Mouse (Mus musculus) stomach, embryonic 15.5 days (tissue): ENCODE measurements at regions not wholly inside any gene's neighbourhood (a gene's known extent, or its start where the extent isn't known, plus 50 kb on each side); places are given as distances from the start of the nearest gene placed in this dataset.

Experiments used
- ATAC-seq: fragments of 200-750 bp; cut with Nextera tagmentation; 2 replicates; pipeline ENCODE4 v1.8.0; 2017; ENCODE audit warnings: low read depth, moderate number of reproducible peaks, moderate TSS enrichment; ENCODE audit not compliant: insufficient read depth, low FRiP score
- H3K27ac ChIP-seq: fragments of 300-500 bp; sonication (generic); 2 replicates; pipeline ENCODE4 v1.5.1; 2015; ENCODE audit warnings: mild to moderate bottlenecking, inconsistent platforms
- H3K27me3 ChIP-seq: fragments of 300-500 bp; sonication (generic); replicated peaks from 2 replicates; pipeline ENCODE4 v1.6.1; 2015; ENCODE audit warnings: inconsistent platforms
- H3K36me3 ChIP-seq: fragments of 300-500 bp; sonication (generic); 2 replicates; pipeline ENCODE4 v1.6.1; 2015; ENCODE audit warnings: inconsistent platforms
- H3K4me1 ChIP-seq: fragments of 300-500 bp; sonication (generic); 2 replicates; pipeline ENCODE4 v1.6.1; 2015; ENCODE audit warnings: inconsistent platforms
- H3K4me2 ChIP-seq: fragments of 300-500 bp; sonication (generic); 2 replicates; pipeline ENCODE4 v1.6.1; 2015; ENCODE audit warnings: mild to moderate bottlenecking, inconsistent platforms
- H3K4me3 ChIP-seq: fragments of 300-500 bp; sonication (generic); replicated peaks from 2 replicates; pipeline ENCODE4 v1.5.1; 2015; ENCODE audit warnings: inconsistent platforms
- H3K9ac ChIP-seq: fragments of 300-500 bp; sonication (generic); 2 replicates; pipeline ENCODE4 v1.6.1; 2015; ENCODE audit warnings: inconsistent platforms
- H3K9me3 ChIP-seq: fragments of 300-500 bp; sonication (generic); 2 replicates; pipeline ENCODE4 v1.6.1; 2016; ENCODE audit warnings: inconsistent platforms
- WGBS: fragments of 180-500 bp; shearing (Covaris S2); methylation state at CpG from one replicate; pipeline ENCODE4 v1.1.7; 2015; 5-methylcytosine and 5-hydroxymethylcytosine counted together

- Histone ChIP-seq H3K36me3 (no peaks in the 10 kb centered on the region), H3K4me3 (no peak overlapping the region), H3K4me1 (no peaks in the 10 kb centered on the region), H3K9ac (no peak overlapping the region), H3K27ac (no peak overlapping the region), H3K4me2 (no peak overlapping the region), H3K9me3 (no peaks in the 10 kb centered on the region), H3K27me3 (no peaks in the 10 kb centered on the region)
- ATAC-seq = peak; percentile 70; the same call in 1 of the 2 replicates
- WGBS = 57% methylated on average over 2 of the region's 2 CpGs
These were observed 938.1 kb downstream of the Robo2 start for GRCm38 (mm10) chr16:73473502-73473901.

DNA sequence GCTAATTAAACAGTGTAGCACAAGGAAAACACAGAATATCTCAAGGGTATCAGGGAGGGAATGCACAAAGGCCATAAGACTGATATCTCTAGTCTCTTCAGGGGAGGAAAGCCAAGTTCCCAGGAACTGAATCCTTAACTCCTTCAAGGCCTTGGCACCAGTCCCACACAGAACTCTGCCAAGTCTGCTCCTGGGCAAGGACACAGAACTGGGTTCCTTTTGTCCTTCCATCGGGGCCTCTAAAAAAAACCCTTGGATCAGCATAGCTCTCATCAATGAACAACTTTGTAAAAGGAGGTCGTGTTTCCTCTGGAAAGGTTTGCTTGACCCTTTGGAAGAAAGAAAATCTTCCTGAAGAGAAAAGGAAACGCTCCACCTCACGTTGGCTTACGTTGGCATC is 940.1 kb downstream of the Robo2 start:
- Histone ChIP-seq H3K27me3 (no peaks in the 10 kb centered on the region), H3K4me1 (no peaks in the 10 kb centered on the region), H3K36me3 (no peaks in the 10 kb centered on the region), H3K27ac (no peak overlapping the region), H3K9ac (no peak overlapping the region), H3K4me2 (no peak overlapping the region), H3K9me3 (no peaks in the 10 kb centered on the region), H3K4me3 (no peak overlapping the region)
- 77% methylated on average over 5 of the region's 5 CpGs for WGBS
- no peak; the same call in 1 of the 2 replicates for ATAC-seq

DNA sequence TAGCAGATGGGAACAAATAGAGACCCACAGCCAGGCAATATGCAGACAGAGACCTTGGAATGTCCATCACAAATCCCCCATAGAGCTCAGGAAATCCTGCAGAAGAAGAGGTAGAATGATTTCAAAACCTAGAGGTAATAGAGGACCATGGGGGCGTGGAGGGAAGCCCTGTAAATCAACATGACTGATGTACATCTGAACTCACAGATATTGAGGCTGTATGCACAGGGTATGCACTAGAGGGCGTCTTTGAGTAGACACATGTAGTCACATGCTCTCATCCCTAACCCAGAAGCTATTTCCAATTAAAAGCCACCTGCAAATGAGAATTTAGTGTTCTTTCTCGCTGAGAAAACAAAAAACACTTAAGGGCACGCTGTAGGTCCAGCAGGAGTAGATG is 941.1 kb downstream of the Robo2 start:
- H3K27me3 ChIP-seq = no peaks in the 10 kb centered on the region
- H3K4me3 ChIP-seq = no peak overlapping the region
- no peaks in the 10 kb centered on the region for H3K36me3 ChIP-seq
- no peak overlapping the region for H3K9ac ChIP-seq
- 63% methylated on average over 4 of the region's 4 CpGs for whole genome bisulfite sequencing
- H3K27ac ChIP-seq = no peak overlapping the region
- no peak for ATAC-seq
- no peaks in the 10 kb centered on the region for H3K9me3 ChIP-seq
- no peak overlapping the region for H3K4me2 ChIP-seq
- H3K4me1 ChIP-seq = no peaks in the 10 kb centered on the region

DNA sequence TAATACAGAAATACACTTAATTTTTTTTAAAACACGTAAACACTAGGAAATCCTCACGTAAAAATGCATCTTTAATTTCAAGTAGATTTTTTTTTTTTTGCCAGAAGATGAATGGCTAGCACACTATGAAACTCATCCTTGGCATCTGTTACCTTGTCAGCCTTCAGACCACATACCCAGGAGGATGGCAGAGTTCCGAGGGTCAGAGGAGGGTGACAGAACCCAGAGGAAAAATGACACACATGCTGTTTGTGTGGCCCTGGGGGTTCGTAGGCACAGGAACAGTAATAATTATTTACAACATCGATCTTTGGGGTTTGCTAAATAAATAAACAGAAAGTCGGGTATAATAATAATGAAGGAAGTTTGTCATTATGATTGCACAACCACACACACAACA is 945.3 kb downstream of the Robo2 start:
- Histone ChIP-seq H3K9me3 (no peaks in the 10 kb centered on the region), H3K4me1 (no peaks in the 10 kb centered on the region), H3K4me3 (no peak overlapping the region), H3K27me3 (no peaks in the 10 kb centered on the region), H3K27ac (no peak overlapping the region), H3K4me2 (no peak overlapping the region), H3K9ac (no peak overlapping the region), H3K36me3 (no peaks in the 10 kb centered on the region)
- ATAC-seq = no peak
- 70% methylated on average over 6 of the region's 6 CpGs for WGBS

DNA sequence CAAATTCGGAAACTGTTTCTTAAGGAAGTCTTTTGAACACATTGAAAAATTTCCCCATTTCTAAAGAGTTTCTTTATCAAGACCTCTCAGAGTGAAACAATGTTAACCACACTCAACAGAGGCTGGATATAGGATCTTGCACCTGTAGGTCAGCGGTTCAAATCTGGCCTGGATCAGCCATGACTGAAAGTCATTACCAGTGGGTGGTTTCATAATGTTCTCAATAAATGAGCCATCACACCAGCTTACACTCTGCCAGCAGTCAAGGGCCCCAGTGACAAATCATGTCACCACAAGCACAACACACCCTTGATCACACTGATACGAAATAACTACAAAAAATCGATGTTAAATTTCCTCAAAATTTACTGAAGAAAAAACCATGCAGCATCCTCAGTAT is 949.1 kb downstream of the Robo2 start:
- 88% methylated on average over 4 of the region's 4 CpGs for WGBS
- no peak overlapping the region for H3K4me2 ChIP-seq
- H3K36me3 ChIP-seq = no peaks in the 10 kb centered on the region
- no peak overlapping the region for H3K27ac ChIP-seq
- ATAC-seq = no peak
- no peaks in the 10 kb centered on the region for H3K27me3 ChIP-seq
- no peak overlapping the region for H3K4me3 ChIP-seq
- no peak overlapping the region for H3K9ac ChIP-seq
- no peaks in the 10 kb centered on the region for H3K4me1 ChIP-seq
- no peaks in the 10 kb centered on the region for H3K9me3 ChIP-seq

- no peak overlapping the region for H3K9ac ChIP-seq
- H3K27me3 ChIP-seq = no peaks in the 10 kb centered on the region
- H3K4me1 ChIP-seq = no peaks in the 10 kb centered on the region
- H3K4me3 ChIP-seq = no peak overlapping the region
- H3K9me3 ChIP-seq = no peaks in the 10 kb centered on the region
- 91% methylated on average over 3 of the region's 3 CpGs for WGBS
- no peak overlapping the region for H3K4me2 ChIP-seq
- no peaks in the 10 kb centered on the region for H3K36me3 ChIP-seq
- ATAC-seq = no peak
- H3K27ac ChIP-seq = no peak overlapping the region
These were observed 960.9 kb downstream of the Robo2 start for GRCm38 (mm10) chr16:73450634-73451245.

DNA sequence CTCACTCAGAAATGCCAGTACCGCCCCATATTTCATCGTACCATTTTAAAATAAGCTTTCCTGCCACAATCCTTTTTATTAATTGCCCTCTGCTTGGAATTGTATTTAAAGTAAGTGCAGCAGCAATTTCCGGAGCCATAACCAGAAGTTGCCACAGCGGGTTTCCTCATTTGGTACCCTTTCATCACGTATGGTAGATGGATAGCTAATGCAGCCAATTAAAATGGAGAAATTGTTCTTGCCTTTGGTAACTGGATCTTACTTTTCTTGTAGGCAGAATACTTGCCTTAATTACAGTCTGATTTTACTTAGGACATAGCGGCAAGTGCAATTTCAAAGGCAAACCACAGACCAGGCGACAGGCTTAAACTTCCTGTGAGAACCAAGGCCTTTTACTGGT is 961.8 kb downstream of the Robo2 start:
- H3K4me2 ChIP-seq = no peak overlapping the region
- H3K9me3 ChIP-seq = no peaks in the 10 kb centered on the region
- 89% methylated on average over 7 of the region's 7 CpGs for WGBS
- H3K27ac ChIP-seq = no peak overlapping the region
- H3K36me3 ChIP-seq = no peaks in the 10 kb centered on the region
- H3K9ac ChIP-seq = no peak overlapping the region
- H3K4me3 ChIP-seq = no peak overlapping the region
- no peaks in the 10 kb centered on the region for H3K27me3 ChIP-seq
- no peak for ATAC-seq
- H3K4me1 ChIP-seq = no peaks in the 10 kb centered on the region

GRCm38 (mm10) chr16:73435726-73436125 is 975.9 kb downstream of the Robo2 start:
- WGBS = 84% methylated on average over 3 of the region's 3 CpGs
- no peak overlapping the region for H3K9ac ChIP-seq
- no peak for ATAC-seq
- no peaks in the 10 kb centered on the region for H3K27me3 ChIP-seq
- H3K36me3 ChIP-seq = no peaks in the 10 kb centered on the region
- no peaks in the 10 kb centered on the region for H3K9me3 ChIP-seq
- H3K4me2 ChIP-seq = no peak overlapping the region
- H3K4me1 ChIP-seq = no peaks in the 10 kb centered on the region
- no peak overlapping the region for H3K4me3 ChIP-seq
- no peak overlapping the region for H3K27ac ChIP-seq

- no peaks in the 10 kb centered on the region for H3K9me3 ChIP-seq
- ATAC-seq = no peak
- 80% methylated on average over 5 of the region's 5 CpGs for WGBS
- H3K27ac ChIP-seq = no peak overlapping the region
- no peaks in the 10 kb centered on the region for H3K27me3 ChIP-seq
- no peak overlapping the region for H3K4me2 ChIP-seq
- no peaks in the 10 kb centered on the region for H3K36me3 ChIP-seq
- no peaks in the 10 kb centered on the region for H3K4me1 ChIP-seq
- no peak overlapping the region for H3K4me3 ChIP-seq
- no peak overlapping the region for H3K9ac ChIP-seq
These were observed 986.8 kb downstream of the Robo2 start for GRCm38 (mm10) chr16:73424851-73425250.

DNA sequence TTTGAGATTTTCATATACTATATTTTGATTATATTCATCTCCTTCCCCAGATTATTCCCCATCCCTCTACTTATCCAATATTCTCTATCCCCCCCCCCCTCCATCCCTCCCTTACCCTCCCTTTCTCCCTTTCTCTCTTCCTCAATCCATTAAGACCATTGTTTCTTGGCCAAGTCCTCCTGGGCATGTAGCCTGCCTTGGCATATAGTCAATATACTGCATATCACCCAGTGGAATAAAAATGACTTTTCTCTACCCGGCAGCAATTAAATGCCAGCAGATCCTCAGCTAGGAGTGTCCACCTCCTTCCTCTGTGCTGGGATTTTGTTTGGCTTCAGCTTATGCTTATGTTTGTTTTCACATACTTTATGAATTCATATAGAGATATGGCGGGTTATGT is 987.3 kb downstream of the Robo2 start:
- WGBS = 67% methylated on average over 2 of the region's 2 CpGs
- Histone ChIP-seq H3K4me2 (no peak overlapping the region), H3K9me3 (no peaks in the 10 kb centered on the region), H3K4me1 (no peaks in the 10 kb centered on the region), H3K9ac (no peak overlapping the region), H3K27me3 (no peaks in the 10 kb centered on the region), H3K4me3 (no peak overlapping the region), H3K27ac (no peak overlapping the region), H3K36me3 (no peaks in the 10 kb centered on the region)
- no peak for ATAC-seq

GRCm38 (mm10) chr16:73404509-73404908 is 1007.1 kb downstream of the Robo2 start:
- Histone ChIP-seq H3K4me1 (no peaks in the 10 kb centered on the region), H3K36me3 (no peaks in the 10 kb centered on the region), H3K9me3 (no peaks in the 10 kb centered on the region), H3K4me3 (no peak overlapping the region), H3K9ac (no peak overlapping the region), H3K4me2 (no peak overlapping the region), H3K27ac (no peak overlapping the region), H3K27me3 (no peaks in the 10 kb centered on the region)
- WGBS = 35% methylated on average over 3 of the region's 3 CpGs
- ATAC-seq = no peak

GRCm38 (mm10) chr16:73404099-73404498 is 1007.5 kb downstream of the Robo2 start:
- Histone ChIP-seq H3K4me3 (no peak overlapping the region), H3K27ac (no peak overlapping the region), H3K27me3 (no peaks in the 10 kb centered on the region), H3K36me3 (no peaks in the 10 kb centered on the region), H3K9ac (no peak overlapping the region), H3K4me2 (no peak overlapping the region), H3K4me1 (no peaks in the 10 kb centered on the region), H3K9me3 (no peaks in the 10 kb centered on the region)
- no peak for ATAC-seq
- WGBS = 53% methylated on average over 3 of the region's 3 CpGs

DNA sequence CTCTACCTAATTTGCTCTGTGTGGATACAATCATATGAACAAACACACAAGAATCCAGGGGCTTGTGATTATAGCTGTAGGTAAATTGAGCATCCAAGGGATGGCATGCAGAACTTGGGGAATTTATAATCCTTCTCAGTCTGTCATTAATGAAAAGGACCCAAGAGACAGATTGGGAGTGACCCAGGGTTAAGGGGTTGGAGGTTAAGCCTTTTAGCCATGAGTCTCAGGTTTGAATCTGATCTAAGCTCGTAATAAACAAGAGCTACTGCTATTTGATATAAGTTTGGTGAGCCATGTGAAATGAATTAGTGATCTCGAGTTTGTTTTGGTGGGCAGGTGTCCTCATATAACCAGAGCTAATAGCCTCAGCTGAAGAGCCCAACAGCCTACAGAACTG is 1032.6 kb downstream of the Robo2 start:
- Histone ChIP-seq H3K4me1 (no peaks in the 10 kb centered on the region), H3K4me2 (no peak overlapping the region), H3K9ac (no peak overlapping the region), H3K27me3 (no peaks in the 10 kb centered on the region), H3K4me3 (no peak overlapping the region), H3K9me3 (no peaks in the 10 kb centered on the region), H3K36me3 (no peaks in the 10 kb centered on the region), H3K27ac (no peak overlapping the region)
- no peak for ATAC-seq
- 62% methylated on average over 2 of the region's 2 CpGs for WGBS
